Mouse (Mus musculus) ovary, postnatal 10 days (tissue): ENCODE results near the gene Nme4.
"Not testable (repeated sequence)": the region's sequence is repeated elsewhere in the genome, so short reads cannot be mapped to it uniquely, and the experiment has no call there.

ENCODE experiments used
- DNase-seq: peaks from one replicate; pipeline ENCODE4 v3.0.0; 2022; ENCODE audit warnings: low spot score

The Nme4 gene

GRCm38 (mm10) chr17:26114061-26114460 lies 18.7 kb upstream of the Nme4 start:
- no peak for DNase-seq

DNA sequence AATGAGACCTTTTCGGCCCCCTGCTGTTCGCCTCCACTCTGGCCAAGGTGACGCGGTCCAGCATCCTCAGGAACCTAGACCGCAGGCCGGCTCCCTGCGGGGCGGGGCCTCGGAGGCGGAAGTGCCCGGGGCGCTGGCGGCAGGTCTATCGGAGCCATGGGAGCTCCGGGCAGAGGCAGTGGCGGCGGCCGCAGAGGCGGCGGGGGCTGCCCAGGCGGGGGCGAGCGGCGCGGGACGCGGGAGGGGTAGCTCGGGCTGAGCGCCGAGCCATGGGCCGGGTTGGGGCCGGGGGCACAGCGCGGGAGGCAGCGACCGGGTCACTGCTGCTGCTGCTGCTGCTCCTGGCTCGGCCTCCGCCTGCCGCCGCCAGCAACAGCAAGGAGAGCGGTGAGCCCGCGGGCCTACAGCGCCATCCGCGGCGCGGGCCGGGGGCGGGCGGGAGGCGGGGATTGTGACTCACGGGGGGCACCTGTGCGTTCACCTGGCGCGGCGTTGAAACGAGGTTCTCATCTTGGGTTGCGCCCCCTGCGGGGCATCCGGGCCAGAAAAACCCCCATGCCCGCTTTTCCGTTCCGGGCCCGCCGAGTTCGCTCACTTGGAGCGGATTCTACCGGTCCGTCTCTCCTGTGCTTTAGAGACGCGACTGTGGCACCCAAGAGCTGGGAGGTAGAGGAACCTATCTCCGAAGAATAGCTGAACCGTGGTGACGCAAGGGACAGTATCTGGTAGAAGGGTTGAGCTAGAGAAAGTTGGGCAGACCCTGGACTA lies 18.0 kb upstream of the Nme4 start, which contains the start of gene Tmem8:
Gene Tmem8, plus strand, starts transcription at position 119 of the 768 bp plus-strand sequence.
- DNase-seq = peak; percentile 31

GRCm38 (mm10) chr17:26112751-26113150 lies 17.3 kb upstream of the Nme4 start:
- no peak for DNase-seq

GRCm38 (mm10) chr17:26111722-26112121 lies 16.3 kb upstream of the Nme4 start:
- DNase-seq = no peak

GRCm38 (mm10) chr17:26111024-26111423 lies 15.6 kb upstream of the Nme4 start:
- DNase-seq = no peak

DNA sequence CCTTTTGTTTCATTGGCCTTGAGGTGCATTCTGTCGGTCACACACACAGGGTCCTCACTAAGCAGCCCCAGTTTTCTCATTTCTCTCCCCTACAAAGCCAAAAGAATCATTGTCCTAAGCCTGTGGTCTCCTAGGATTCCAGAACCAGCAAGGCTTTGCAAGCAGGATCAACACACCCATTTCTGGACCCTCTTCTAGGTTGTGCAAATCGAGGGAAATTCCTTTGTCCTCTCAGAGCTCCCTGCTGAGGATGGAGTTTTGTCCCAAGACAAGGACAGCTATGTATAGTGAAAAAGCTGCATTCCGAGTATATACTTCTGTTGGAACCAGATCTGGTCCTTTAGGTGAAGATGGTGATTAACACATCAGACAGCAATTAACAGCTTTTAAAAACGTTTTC lies 14.8 kb upstream of the Nme4 start:
- no peak for DNase-seq

DNA sequence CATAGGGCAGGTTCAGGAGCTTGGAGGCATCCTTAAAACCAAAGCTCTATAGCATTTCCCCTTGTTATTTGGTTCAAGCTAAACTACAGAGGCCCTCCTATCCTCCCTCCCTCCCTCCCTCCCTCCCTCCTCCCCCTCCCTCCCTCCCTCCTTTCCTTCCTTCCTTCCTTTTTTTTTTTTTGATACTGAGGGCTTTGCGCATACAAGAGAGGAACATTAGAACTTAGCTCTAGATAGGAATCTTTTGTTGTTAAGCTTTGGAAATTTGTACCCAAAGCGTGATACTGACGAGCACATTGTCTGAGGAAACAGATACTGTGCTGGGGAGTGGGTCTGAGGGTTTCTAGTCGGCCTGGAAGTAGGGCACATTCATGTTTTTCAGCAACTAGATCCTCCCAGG lies 10.2 kb upstream of the Nme4 start:
- DNase-seq = no peak

GRCm38 (mm10) chr17:26101478-26101877 lies 6.1 kb upstream of the Nme4 start:
- no peak for DNase-seq

- no peak for DNase-seq
Observed at GRCm38 (mm10) chr17:26100166-26100565, 4.8 kb upstream of the Nme4 start.

DNA sequence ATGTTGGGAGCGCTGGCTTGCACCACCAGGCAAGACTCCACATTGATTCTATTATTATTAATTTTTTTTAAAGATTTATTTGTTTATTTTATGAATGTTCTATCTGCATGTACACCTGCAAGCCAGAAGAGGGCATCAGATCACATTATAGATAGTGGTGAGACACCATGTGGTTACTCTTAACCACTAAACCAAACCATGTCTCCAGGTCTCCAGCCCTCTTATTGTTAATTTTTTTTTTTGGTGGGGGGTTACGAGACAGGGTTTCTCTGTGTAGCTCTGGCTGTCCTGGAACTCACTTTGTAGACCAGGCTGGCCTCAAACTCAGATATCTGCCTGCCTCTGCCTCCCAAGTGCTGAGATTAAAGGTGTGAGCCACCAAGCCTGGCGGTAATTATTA lies 3.9 kb upstream of the Nme4 start:
- DNase-seq = not testable (repeated sequence)

- DNase-seq = no peak
Observed at GRCm38 (mm10) chr17:26098461-26098860, 3.1 kb upstream of the Nme4 start.

DNA sequence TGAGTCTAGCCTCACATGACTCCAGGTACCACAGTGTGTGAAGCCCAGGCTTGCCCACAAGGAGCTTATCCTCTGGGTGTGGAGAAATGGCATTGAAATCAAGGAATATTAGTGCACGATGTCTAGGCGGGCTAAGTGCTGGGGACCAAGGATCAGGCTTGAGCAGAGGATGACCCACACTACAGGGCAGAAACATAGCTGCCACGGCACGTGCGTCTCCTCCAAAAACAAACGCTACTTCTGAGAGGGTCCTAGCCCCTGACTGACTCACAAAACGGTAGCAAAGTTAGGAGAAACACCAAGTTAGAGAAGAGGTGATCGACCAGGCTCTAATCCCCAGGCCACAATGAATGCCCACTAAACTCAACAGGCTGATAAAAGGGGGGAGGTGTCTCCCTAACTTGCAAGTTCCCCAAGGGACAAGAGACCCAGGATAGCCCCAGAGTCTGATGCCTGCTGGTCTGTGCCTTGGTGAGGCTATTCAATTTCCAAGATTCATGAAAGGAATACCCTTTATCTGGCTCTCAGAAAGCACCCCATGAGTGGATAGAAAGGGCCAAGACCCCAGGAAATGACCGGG lies 781 bp downstream of the Nme4 start:
- no peak for DNase-seq

GRCm38 (mm10) chr17:26089905-26090632 lies 5.3 kb downstream of the Nme4 start, which contains the start of gene Decr2:
Decr2 (minus strand) TSS chr17:26090337.
- peak; percentile 77 for DNase-seq

DNA sequence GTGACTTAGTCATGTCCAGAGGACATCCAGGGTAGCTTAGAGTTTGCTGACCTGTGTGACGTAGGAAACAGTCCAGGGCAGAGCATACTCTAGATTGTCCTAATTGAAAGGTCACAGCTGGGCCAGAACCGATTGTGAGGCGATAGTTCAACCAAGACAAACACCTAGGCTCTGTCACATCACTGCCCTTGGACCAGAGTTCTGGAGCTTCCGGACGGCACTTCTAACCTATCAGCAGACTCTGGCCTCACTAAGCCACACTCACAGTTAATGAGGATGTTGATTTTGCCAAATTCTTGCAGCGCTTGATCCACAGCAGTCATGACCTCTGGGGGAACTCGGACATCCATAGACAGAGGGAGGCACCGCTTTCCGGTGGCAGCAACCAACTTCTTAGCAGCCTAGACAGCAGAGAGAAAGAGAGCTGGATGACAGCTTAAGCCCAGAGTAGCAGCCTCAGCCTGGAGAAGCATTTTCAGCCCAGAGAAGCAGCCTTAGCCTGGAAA lies 8.3 kb downstream of the Nme4 start:
- DNase-seq = no peak

DNA sequence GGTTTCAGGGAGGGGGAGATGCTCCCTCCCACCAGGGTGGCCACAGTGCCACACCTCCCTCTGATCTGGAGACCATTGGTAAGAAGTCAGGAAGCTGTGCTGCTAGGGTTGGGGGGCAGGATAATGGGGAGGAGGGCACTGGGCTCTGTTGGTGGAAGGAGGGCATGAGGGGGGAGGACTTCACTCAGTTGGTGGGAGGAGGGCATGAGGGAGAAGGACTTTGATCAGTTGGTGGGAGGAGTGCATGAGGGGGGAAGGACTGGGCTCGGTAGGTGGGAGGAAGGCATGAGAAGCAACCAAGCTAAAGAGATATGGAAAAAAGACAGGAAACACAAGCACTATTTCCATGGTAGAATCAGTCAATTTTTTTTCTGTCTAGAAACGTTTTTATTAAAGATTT lies 14.5 kb downstream of the Nme4 start:
- DNase-seq = no peak

- no peak for DNase-seq
Observed at GRCm38 (mm10) chr17:26078851-26079250, 16.6 kb downstream of the Nme4 start.

DNA sequence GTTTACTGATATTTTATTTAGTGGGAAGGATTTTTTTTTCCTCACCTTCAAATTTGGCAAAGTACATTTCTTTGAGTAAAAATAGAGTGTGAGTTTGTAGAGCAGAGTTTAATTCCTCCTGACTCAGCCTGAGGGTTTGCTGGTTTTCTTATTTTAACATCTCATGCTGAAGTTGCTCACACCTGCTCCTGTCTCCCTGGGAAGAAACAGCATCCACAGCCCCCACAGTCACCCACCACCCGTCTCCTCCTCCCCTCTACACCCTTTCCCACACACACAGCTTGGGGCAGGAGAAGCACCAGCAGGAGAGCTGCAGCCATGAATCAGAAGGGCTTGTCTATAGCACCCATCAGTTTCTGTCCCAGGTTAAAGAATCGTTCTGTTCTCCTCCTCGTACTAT lies 20.2 kb downstream of the Nme4 start:
- no peak for DNase-seq

DNA sequence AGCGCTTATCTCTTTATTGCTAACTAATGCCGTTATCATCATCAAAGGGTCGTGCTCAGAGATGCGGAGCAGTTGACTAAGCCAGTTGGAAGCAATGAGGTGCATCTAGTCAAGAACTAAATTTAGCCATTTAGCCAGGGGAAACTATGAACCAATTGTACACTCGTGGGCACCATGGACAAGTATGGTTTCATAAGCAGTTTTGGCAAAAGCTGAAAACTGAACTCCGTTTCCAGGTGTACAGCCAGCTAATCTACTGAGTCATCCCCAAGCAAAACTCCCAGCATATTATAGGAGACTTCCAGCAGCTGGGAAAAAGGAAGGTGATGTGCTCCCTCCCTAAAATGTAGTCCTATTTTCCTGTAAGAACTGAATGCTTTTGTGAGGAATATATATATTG lies 25.3 kb downstream of the Nme4 start:
- no peak for DNase-seq

GRCm38 (mm10) chr17:26068831-26069739 lies 26.3 kb downstream of the Nme4 start, which contains the start of gene Rab11fip3:
Rab11fip3 (minus strand) TSS chr17:26069555.
- peak; percentile 49 for DNase-seq

DNA sequence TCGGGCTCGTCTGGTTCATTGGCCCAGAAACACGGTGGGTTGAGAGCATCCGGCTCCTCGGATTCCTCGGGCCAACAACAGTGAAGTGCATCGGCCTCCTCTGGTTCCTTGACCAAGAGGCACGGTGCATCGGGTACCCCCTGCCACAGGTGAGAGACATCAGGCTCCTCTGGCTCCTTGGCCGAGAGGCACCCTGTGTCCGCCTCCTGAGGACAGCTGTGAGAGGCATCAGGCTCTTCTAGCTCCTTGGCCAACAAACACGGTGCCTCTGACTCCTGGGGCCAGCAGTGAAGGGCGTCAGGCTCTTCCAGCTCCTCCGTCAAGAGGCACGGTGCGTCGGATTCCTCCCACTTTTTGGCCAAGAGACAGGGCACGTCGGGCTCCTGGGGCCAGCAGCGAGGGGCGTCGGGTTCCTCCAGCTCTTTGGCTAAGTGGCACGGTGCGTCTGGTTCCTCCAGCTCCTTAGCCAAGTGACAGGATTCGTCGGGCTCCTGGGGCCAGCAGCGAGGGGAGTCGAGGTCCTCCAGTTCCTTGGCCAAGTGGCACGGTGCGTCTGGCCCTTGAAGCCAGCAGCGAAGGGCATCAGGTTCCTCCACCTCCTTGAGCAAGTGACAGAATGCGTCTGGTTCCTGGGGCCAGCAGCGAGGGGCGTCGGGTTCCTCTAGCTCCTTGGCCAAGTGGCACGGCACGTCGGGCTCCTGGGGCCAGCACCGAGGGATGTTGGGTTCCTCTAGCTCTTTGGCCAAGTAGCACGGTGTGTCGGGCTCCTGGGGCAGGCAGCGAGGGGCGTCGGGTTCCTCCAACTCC lies 27.2 kb downstream of the Nme4 start:
- DNase-seq = no peak

- DNase-seq = no peak
Observed at GRCm38 (mm10) chr17:26066488-26067020, 28.8 kb downstream of the Nme4 start.
